Mouse (Mus musculus) midbrain, embryonic 12.5 days (tissue): ENCODE results near the gene Oas3. TPM values are rescaled to one million over a fixed set of nuclear protein-coding genes. Genes with fewer than 3 reads are reported as not detected.

ENCODE experiments used
- ATAC-seq: fragments of 200-750 bp; cut with Nextera tagmentation; 2 replicates; pipeline ENCODE4 v1.8.0; 2017; ENCODE audit warnings: low read depth, moderate TSS enrichment, moderate library complexity; ENCODE audit not compliant: low FRiP score
- H3K27ac ChIP-seq: fragments of 300-500 bp; sonication (generic); replicated peaks from 2 replicates; pipeline ENCODE4 v1.5.1; 2016; ENCODE audit warnings: mild to moderate bottlenecking
- H3K27me3 ChIP-seq: fragments of 300-500 bp; sonication (generic); 2 replicates; pipeline ENCODE4 v1.6.1; 2016; ENCODE audit warnings: mild to moderate bottlenecking
- H3K36me3 ChIP-seq: fragments of 300-500 bp; sonication (generic); 2 replicates; pipeline ENCODE4 v1.6.1; 2016
- H3K4me1 ChIP-seq: fragments of 300-500 bp; sonication (generic); 2 replicates; pipeline ENCODE4 v1.6.1; 2016
- H3K4me2 ChIP-seq: fragments of 300-500 bp; sonication (generic); replicated peaks from 2 replicates; pipeline ENCODE4 v1.6.1; 2016; ENCODE audit warnings: mild to moderate bottlenecking, moderate library complexity
- H3K4me3 ChIP-seq: fragments of 300-500 bp; sonication (generic); 2 replicates; pipeline ENCODE4 v1.5.1; 2016; ENCODE audit warnings: mild to moderate bottlenecking
- H3K9ac ChIP-seq: fragments of 300-500 bp; sonication (generic); replicated peaks from 2 replicates; pipeline ENCODE4 v1.6.1; 2016; ENCODE audit warnings: mild to moderate bottlenecking, moderate library complexity
- H3K9me3 ChIP-seq: fragments of 300-500 bp; sonication (generic); 2 replicates; pipeline ENCODE4 v1.6.1; 2016; ENCODE audit warnings: mild to moderate bottlenecking
- WGBS: fragments of 180-500 bp; shearing (Covaris S2); methylation state at CpG from one replicate; pipeline ENCODE4 v1.1.7; 2016; 5-methylcytosine and 5-hydroxymethylcytosine counted together
- polyA plus RNA-seq: library from polyadenylated mRNA; unstranded; fragments of >200 nt; fragmentation: Nextera tagmentation; extraction: Ambion mirVana; gene quantifications from 2 replicates; pipeline ENCODE4 v1.2.1, GENCODE M21; 2016

The Oas3 gene
- polyA plus RNA-seq, 1 experiment from 2014 or later = 0.18 TPM

- Histone ChIP-seq H3K36me3 (no peaks in the 10 kb centered on the region), H3K27me3 (no peaks in the 10 kb centered on the region)
- 65% methylated on average over 5 of the region's 5 CpGs for WGBS
These were observed 27.8 kb downstream of the Oas3 start, which contains the start of gene Oas2 for GRCm38 (mm10) chr5:120749688-120750087. Gene Oas2 (minus strand): TSS chr5:120749853.

DNA sequence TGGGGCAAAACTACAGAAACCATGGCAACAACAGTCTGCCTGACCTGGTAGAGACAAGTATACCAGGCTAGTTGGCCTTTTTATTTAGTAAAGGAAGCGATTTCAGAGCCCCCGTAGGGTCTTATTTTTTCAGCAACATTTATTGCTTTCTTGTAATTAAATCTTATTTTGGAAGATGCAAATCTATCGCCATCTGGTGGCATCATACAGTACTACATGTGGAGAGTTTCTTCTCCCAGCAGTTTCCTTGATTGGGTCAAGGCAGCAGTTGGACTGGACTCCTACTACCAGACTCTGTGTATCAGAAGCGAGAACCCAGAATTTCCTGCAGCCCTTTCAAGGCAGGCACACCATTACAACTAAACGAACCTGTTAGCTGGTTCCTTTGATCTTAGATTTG, 31.0 kb downstream of the Oas3 start:
- ATAC-seq = no peak
- 14% methylated on average over 5 of the region's 5 CpGs for WGBS
- Histone ChIP-seq H3K27me3 (no peaks in the 10 kb centered on the region), H3K4me3 (no peak overlapping the region), H3K27ac (no peak overlapping the region), H3K4me2 (no peak overlapping the region), H3K36me3 (no peaks in the 10 kb centered on the region), H3K9ac (no peak overlapping the region), H3K4me1 (no peaks in the 10 kb centered on the region), H3K9me3 (no peaks in the 10 kb centered on the region)

More at GRCm38 (mm10) chr5:120749688-120750087, 27.8 kb downstream of the Oas3 start, which contains the start of gene Oas2:
- no peaks in the 10 kb centered on the region for H3K4me1 ChIP-seq
- H3K4me3 ChIP-seq = no peak within 1 kb of the TSS
- ATAC-seq = no peak
- H3K4me2 ChIP-seq = no peak within 1 kb of the TSS
- no peak within 1 kb of the TSS for H3K27ac ChIP-seq
- no peaks in the 10 kb centered on the region for H3K9me3 ChIP-seq
- no peak within 1 kb of the TSS for H3K9ac ChIP-seq

- WGBS = 29% methylated on average over 4 of the region's 4 CpGs
- no peak overlapping the region for H3K9ac ChIP-seq
- no peak overlapping the region for H3K4me2 ChIP-seq
These were observed 35.3 kb downstream of the Oas3 start for GRCm38 (mm10) chr5:120742125-120742524.

DNA sequence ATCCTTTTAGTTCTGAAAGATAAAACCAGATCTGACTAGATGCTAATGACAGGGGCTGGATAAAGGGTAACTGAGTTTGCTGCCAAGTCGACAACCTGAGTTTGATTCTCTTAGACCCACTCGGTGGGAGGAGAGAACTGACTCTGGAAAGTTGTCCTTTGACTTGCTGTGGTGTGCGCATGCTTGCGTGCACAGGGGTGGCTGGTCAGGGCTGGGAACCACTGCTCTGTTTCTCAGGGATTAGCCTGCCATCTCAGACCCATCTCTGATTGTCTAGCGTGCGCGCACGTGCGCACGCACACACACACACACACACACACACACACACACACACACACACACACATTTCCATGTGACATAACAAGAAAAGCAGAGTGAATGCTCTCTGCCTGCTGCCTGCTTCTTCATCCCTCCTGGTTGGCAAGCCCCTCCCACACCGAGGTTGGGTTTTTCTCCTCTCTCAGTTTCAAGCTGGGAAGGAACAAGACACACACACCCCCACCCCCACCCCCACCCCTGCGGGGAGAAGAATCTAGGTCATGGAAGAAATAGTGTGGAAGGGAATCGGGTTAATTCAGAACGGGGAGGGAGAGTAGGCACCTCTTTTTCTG, 43.0 kb downstream of the Oas3 start:
- H3K9ac ChIP-seq = no peak overlapping the region
- WGBS = 68% methylated on average over 14 of the region's 14 CpGs
- H3K9me3 ChIP-seq = no peaks in the 10 kb centered on the region

More at GRCm38 (mm10) chr5:120742125-120742524, 35.3 kb downstream of the Oas3 start:
- Histone ChIP-seq H3K4me1 (no peaks in the 10 kb centered on the region), H3K4me3 (no peak overlapping the region), H3K36me3 (no peaks in the 10 kb centered on the region), H3K9me3 (no peaks in the 10 kb centered on the region), H3K27me3 (no peaks in the 10 kb centered on the region), H3K27ac (no peak overlapping the region)
- ATAC-seq = no peak

DNA sequence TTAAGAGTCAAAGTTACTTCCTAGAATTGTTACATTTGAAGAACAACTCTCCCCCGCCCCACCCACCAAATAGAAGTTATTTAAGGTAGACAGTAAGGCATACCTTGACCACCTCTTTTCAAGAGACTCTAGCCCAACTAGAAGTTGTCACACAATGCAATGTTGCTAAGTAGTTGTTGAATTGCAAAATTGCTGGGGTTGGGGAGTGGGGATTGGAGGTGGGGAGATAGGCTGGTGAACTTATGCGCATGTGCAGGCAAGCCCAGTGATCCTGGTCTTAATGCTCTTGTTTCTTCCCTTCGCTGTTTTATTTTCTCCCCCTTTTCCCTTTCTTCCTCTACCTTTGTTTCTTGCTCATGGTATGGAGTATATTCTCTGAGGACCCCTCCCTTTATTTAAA, 43.8 kb downstream of the Oas3 start:
- Histone ChIP-seq H3K27ac (no peak overlapping the region), H3K9me3 (no peaks in the 10 kb centered on the region), H3K9ac (no peak overlapping the region), H3K36me3 (no peaks in the 10 kb centered on the region), H3K4me1 (peaks cover 4% of the 10 kb centered on the region; the same call in 1 of the 2 replicates), H3K4me2 (no peak overlapping the region), H3K4me3 (no peak overlapping the region), H3K27me3 (no peaks in the 10 kb centered on the region)
- ATAC-seq = no peak
- WGBS = 93% methylated on average over 3 of the region's 3 CpGs

More for the DNA sequence above, 43.0 kb downstream of the Oas3 start:
- Histone ChIP-seq H3K4me3 (no peak overlapping the region), H3K27ac (no peak overlapping the region), H3K4me1 (peaks cover 4% of the 10 kb centered on the region; the same call in 1 of the 2 replicates), H3K4me2 (no peak overlapping the region), H3K36me3 (no peaks in the 10 kb centered on the region), H3K27me3 (no peaks in the 10 kb centered on the region)
- ATAC-seq = no peak

DNA sequence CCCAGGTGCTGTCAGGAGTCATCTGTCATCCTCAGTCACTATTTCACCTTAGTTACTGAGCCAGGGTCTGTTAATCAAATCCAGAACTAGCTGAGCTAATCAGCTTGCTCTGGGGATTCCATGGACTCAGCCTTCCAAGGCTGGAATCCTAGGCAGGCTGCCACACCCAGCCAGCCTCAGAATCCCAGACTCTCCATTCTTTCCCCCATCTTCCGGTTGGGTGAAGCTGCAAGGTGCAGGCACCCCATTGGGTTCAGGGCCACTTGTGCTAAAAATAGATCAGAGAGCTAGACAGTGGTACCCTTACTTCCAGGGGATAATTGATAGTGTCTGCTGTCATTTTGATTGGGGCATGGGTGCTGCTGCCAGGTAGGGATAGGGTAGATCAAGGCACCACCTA, 44.7 kb downstream of the Oas3 start:
- Histone ChIP-seq H3K4me1 (peaks cover 4% of the 10 kb centered on the region; the same call in 1 of the 2 replicates), H3K4me2 (no peak overlapping the region), H3K36me3 (no peaks in the 10 kb centered on the region), H3K27ac (no peak overlapping the region), H3K9me3 (no peaks in the 10 kb centered on the region), H3K27me3 (no peaks in the 10 kb centered on the region), H3K9ac (no peak overlapping the region), H3K4me3 (no peak overlapping the region)
- ATAC-seq = no peak
- 66% methylated on average over 1 of the region's 1 CpGs for WGBS

- Histone ChIP-seq H3K36me3 (no peaks in the 10 kb centered on the region), H3K4me3 (no peak overlapping the region), H3K9me3 (no peaks in the 10 kb centered on the region), H3K4me1 (0 out of 2 replicates have a peak, but pooled peaks cover under 1% of the 10 kb centered on the region), H3K9ac (no peak overlapping the region), H3K27me3 (0 out of 2 replicates have a peak, but pooled peaks cover 4% of the 10 kb centered on the region), H3K27ac (no peak overlapping the region), H3K4me2 (no peak overlapping the region)
- ATAC-seq = no peak
- whole genome bisulfite sequencing = 85% methylated on average over 10 of the region's 10 CpGs
These were observed 48.1 kb downstream of the Oas3 start for GRCm38 (mm10) chr5:120729319-120729718.

GRCm38 (mm10) chr5:120725811-120726455, 51.5 kb downstream of the Oas3 start:
- Histone ChIP-seq H3K4me1 (no peaks in the 10 kb centered on the region), H3K9ac (no peak overlapping the region), H3K36me3 (no peaks in the 10 kb centered on the region), H3K4me3 (no peak overlapping the region), H3K4me2 (no peak overlapping the region), H3K27me3 (0 out of 2 replicates have a peak, but pooled peaks cover 4% of the 10 kb centered on the region), H3K9me3 (no peaks in the 10 kb centered on the region), H3K27ac (no peak overlapping the region)
- 68% methylated on average over 12 of the region's 12 CpGs for WGBS
- no peak for ATAC-seq

- H3K4me1 ChIP-seq = no peaks in the 10 kb centered on the region
- ATAC-seq = no peak
- no peak overlapping the region for H3K9ac ChIP-seq
- 61% methylated on average over 7 of the region's 7 CpGs for WGBS
- no peaks in the 10 kb centered on the region; the same call in 1 of the 2 replicates for H3K9me3 ChIP-seq
- no peak overlapping the region for H3K4me2 ChIP-seq
- H3K27ac ChIP-seq = no peak overlapping the region
- H3K36me3 ChIP-seq = no peaks in the 10 kb centered on the region
- peaks cover 7% of the 10 kb centered on the region; the same call in 1 of the 2 replicates for H3K27me3 ChIP-seq
- no peak overlapping the region for H3K4me3 ChIP-seq
These were observed 56.5 kb downstream of the Oas3 start for GRCm38 (mm10) chr5:120721005-120721404.

- Histone ChIP-seq H3K4me1 (no peaks in the 10 kb centered on the region), H3K9ac (no peak overlapping the region), H3K4me3 (no peak overlapping the region), H3K36me3 (no peaks in the 10 kb centered on the region), H3K27ac (no peak overlapping the region), H3K9me3 (no peaks in the 10 kb centered on the region; the same call in 1 of the 2 replicates), H3K27me3 (peaks cover 23% of the 10 kb centered on the region), H3K4me2 (no peak overlapping the region)
- no peak for ATAC-seq
- 59% methylated on average over 13 of the region's 15 CpGs for WGBS
These were observed 58.7 kb downstream of the Oas3 start for GRCm38 (mm10) chr5:120718600-120719378.

DNA sequence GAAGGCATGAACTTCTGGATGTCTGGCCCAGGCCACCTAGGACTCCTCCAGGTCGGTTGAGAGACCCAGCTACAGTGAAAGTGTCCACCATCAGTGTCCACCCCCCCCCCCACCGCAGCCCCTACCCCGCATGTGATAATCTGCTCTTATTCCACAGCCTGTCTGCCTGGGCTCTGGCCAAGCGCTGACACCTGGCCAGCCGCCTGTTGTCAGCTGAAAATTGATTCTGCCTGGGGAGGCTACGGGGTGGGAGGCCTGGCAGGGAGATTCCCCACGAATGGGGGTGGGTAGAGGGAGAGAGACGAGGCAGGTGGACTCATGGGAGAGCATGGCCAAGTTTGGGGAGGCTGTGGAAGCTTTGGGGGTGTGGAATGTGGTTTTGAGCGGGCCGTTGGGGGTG, 60.3 kb downstream of the Oas3 start:
- H3K9ac ChIP-seq = no peak overlapping the region
- H3K4me2 ChIP-seq = no peak overlapping the region
- no peak overlapping the region for H3K4me3 ChIP-seq
- H3K27me3 ChIP-seq = peaks cover 40% of the 10 kb centered on the region
- no peak overlapping the region for H3K27ac ChIP-seq
- no peaks in the 10 kb centered on the region for H3K36me3 ChIP-seq
- WGBS = 81% methylated on average over 10 of the region's 10 CpGs
- no peaks in the 10 kb centered on the region; the same call in 1 of the 2 replicates for H3K9me3 ChIP-seq
- ATAC-seq = no peak
- H3K4me1 ChIP-seq = no peaks in the 10 kb centered on the region

DNA sequence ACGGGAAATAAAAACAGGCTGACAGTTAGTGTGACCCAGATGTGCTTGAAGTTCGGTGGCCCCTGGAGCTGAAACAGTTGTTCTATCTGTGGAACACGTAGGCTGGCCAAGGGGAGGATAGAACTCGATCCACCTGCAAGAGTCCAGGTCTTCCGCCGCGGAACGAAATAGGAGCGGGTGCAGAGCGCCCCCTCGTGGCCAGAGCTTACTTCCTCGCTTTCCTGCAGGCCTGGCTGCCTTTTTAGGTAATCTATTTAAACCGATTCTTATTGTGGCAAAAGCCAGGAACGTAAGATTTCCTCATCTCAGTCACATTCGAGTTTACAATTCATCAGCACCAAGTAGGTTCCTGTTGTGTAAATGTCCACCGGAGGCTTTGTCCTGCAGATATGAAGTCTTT, 63.1 kb downstream of the Oas3 start:
- no peak overlapping the region for H3K9ac ChIP-seq
- H3K27ac ChIP-seq = no peak overlapping the region
- H3K27me3 ChIP-seq = peaks cover 68% of the 10 kb centered on the region
- H3K9me3 ChIP-seq = no peaks in the 10 kb centered on the region
- no peak overlapping the region for H3K4me3 ChIP-seq
- ATAC-seq = no peak
- H3K4me1 ChIP-seq = peaks cover 13% of the 10 kb centered on the region
- 3% methylated on average over 16 of the region's 16 CpGs for whole genome bisulfite sequencing
- no peaks in the 10 kb centered on the region for H3K36me3 ChIP-seq
- H3K4me2 ChIP-seq = no peak overlapping the region
